Mouse (Mus musculus): ENCODE measurements around the gene Gm13057. TPM values are rescaled to one million over a fixed set of nuclear protein-coding genes. Genes with fewer than 3 reads are reported as not detected.
"Not testable (repeated sequence)": the region's sequence is repeated elsewhere in the genome, so short reads cannot be mapped to it uniquely, and the experiment has no call there.

Gm13057 gene
- polyA plus RNA-seq (2016; fragmentation: Nextera tagmentation; extraction: Ambion mirVana) = not detected in 2 replicates

DNA sequence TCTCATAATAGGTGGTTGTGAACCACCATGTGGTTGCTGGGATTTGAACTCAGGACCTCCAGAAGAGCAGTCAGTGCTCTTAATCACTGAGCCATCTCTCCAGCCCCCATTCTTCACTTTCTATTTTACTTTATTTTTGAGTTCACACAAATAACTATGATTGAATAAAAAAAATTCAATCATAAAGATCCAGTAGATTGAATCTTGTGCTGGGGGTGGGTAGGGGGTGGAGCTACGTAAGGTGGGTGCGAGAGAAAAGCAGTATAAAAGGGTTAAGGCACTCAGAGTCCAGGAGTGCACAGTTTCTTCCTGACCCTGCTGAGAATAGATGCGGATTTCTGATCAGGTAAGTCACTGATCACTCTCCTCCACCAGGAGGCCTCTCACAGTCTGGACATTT, at the start of gene Gm13057, which contains the start of gene BC080695:
Gm13057 (plus strand) TSS at position 310 of the 400 bp plus-strand sequence.
BC080695 (plus strand) TSS at position 301 of the 400 bp plus-strand sequence.
- not testable (repeated sequence) for H3K27ac ChIP-seq; H3K27me3 ChIP-seq; H3K36me3 ChIP-seq; H3K9ac ChIP-seq; H3K4me2 ChIP-seq (replicated peaks); ATAC-seq (ENCODE audit: low FRiP score); H3K4me1 ChIP-seq; H3K4me3 ChIP-seq; H3K9me3 ChIP-seq (replicated peaks)
- no CpG with 5 or more reads among the region's 3 CpGs for WGBS

DNA sequence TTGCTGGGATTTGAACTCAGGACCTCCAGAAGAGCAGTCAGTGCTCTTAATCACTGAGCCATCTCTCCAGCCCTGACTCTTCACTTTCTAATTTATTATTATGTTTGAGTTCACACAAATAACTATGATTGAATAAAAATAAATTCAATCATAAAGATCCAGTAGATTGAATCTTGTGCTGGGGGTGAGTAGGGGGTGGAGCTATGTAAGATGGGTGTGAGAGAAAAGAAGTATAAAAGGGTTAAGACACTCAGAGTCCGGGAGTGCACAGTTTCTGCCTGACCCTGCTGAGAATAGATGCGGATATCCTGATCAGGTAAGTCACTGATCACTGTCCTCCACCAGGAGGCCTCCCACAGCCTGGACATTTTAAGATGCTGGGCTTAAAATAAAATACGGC, 40.5 kb upstream of the Gm13057 start, which contains the start of gene Gm13043:
Gm13043 (plus strand) TSS at position 301 of the 400 bp plus-strand sequence.
- 88% methylated on average over 3 of the region's 3 CpGs for WGBS
- H3K36me3 ChIP-seq = no peaks in the 10 kb centered on the region
- H3K4me1 ChIP-seq = no peaks in the 10 kb centered on the region
- no peak within 1 kb of the TSS for H3K4me3 ChIP-seq
- H3K4me2 ChIP-seq (replicated peaks) = no peak within 1 kb of the TSS
- no peak for ATAC-seq (ENCODE audit: low FRiP score)
- no peak within 1 kb of the TSS for H3K9ac ChIP-seq
- H3K27ac ChIP-seq = no peak within 1 kb of the TSS
- no peaks in the 10 kb centered on the region for H3K9me3 ChIP-seq (replicated peaks)
- H3K27me3 ChIP-seq = no peaks in the 10 kb centered on the region

DNA sequence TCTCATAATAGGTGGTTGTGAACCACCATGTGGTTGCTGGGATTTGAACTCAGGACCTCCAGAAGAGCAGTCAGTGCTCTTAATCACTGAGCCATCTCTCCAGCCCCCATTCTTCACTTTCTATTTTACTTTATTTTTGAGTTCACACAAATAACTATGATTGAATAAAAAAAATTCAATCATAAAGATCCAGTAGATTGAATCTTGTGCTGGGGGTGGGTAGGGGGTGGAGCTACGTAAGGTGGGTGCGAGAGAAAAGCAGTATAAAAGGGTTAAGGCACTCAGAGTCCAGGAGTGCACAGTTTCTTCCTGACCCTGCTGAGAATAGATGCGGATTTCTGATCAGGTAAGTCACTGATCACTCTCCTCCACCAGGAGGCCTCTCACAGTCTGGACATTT, 15.9 kb upstream of the Gm13057 start, which contains the start of gene Gm13040:
Gm13040 (plus strand) TSS at position 301 of the 400 bp plus-strand sequence.
- ATAC-seq (ENCODE audit: low FRiP score); H3K4me2 ChIP-seq (replicated peaks): not testable (repeated sequence)

More for the DNA sequence above, 15.9 kb upstream of the Gm13057 start, which contains the start of gene Gm13040:
- H3K36me3 ChIP-seq; H3K27ac ChIP-seq; H3K4me3 ChIP-seq; H3K9me3 ChIP-seq (replicated peaks); H3K4me1 ChIP-seq; H3K27me3 ChIP-seq; H3K9ac ChIP-seq: not testable (repeated sequence)
- WGBS = no CpG with 5 or more reads among the region's 3 CpGs

Other genes with a start within 250 kb of the Gm13057 start
- gene Lrrc38, start 202.0 kb upstream of the Gm13057 start, polyA plus RNA-seq (2016; fragmentation: Nextera tagmentation; extraction: Ambion mirVana) = 0.44 and 0.79 TPM in 2 replicates
- not detected in 2 replicates for gene Pramel1, start 157.3 kb upstream of the Gm13057 start, polyA plus RNA-seq (2016; fragmentation: Nextera tagmentation; extraction: Ambion mirVana)
- gene Pramef8, start 139.3 kb upstream of the Gm13057 start, polyA plus RNA-seq (2016; fragmentation: Nextera tagmentation; extraction: Ambion mirVana) = 23.5 and 23.8 TPM in 2 replicates
- gene Oog4, start 101.4 kb upstream of the Gm13057 start, polyA plus RNA-seq (2016; fragmentation: Nextera tagmentation; extraction: Ambion mirVana) = not detected in 2 replicates
- not detected in 2 replicates for gene Gm13043, start 40.4 kb upstream of the Gm13057 start, polyA plus RNA-seq (2016; fragmentation: Nextera tagmentation; extraction: Ambion mirVana)
- not detected in 2 replicates for gene Gm13040, start 15.8 kb upstream of the Gm13057 start, polyA plus RNA-seq (2016; fragmentation: Nextera tagmentation; extraction: Ambion mirVana)
- not detected in 2 replicates for gene BC080695, start within 50 bp of the Gm13057 start, polyA plus RNA-seq (2016; fragmentation: Nextera tagmentation; extraction: Ambion mirVana)
- not detected in 2 replicates for gene Gm13083, start 63.3 kb downstream of the Gm13057 start, polyA plus RNA-seq (2016; fragmentation: Nextera tagmentation; extraction: Ambion mirVana)
- not detected in 2 replicates for gene Gm13088, start 105.5 kb downstream of the Gm13057 start, polyA plus RNA-seq (2016; fragmentation: Nextera tagmentation; extraction: Ambion mirVana)
- not detected in 2 replicates for gene Gm13089, start 151.0 kb downstream of the Gm13057 start, polyA plus RNA-seq (2016; fragmentation: Nextera tagmentation; extraction: Ambion mirVana)
- gene Gm13078, start 167.7 kb downstream of the Gm13057 start, polyA plus RNA-seq (2016; fragmentation: Nextera tagmentation; extraction: Ambion mirVana) = not detected in 2 replicates
- not detected in 2 replicates for gene Gm13023, start 237.6 kb downstream of the Gm13057 start, polyA plus RNA-seq (2016; fragmentation: Nextera tagmentation; extraction: Ambion mirVana)